Mouse (Mus musculus) embryonic facial prominence, embryonic 13.5 days (tissue): Measurements from ENCODE around the gene Fcnb. TPM values are rescaled to one million over a fixed set of nuclear protein-coding genes. Genes with fewer than 3 reads are reported as not detected.

Experiments
- ATAC-seq: fragments of 200-750 bp; cut with Nextera tagmentation; 2 replicates; pipeline ENCODE4 v1.8.0; 2017; ENCODE audit warnings: low read depth; ENCODE audit not compliant: insufficient number of reproducible peaks, insufficient read depth, low FRiP score, low TSS enrichment
- H3K27ac ChIP-seq: fragments of 300-500 bp; sonication (generic); 2 replicates; pipeline ENCODE4 v1.5.1; 2015; ENCODE audit warnings: moderate library complexity, mild to moderate bottlenecking, inconsistent platforms
- H3K27me3 ChIP-seq: fragments of 300-500 bp; sonication (generic); 2 replicates; pipeline ENCODE4 v1.6.1; 2015; ENCODE audit warnings: mild to moderate bottlenecking, inconsistent platforms
- H3K36me3 ChIP-seq: fragments of 300-500 bp; sonication (generic); 2 replicates; pipeline ENCODE4 v1.6.1; 2015; ENCODE audit warnings: mild to moderate bottlenecking, inconsistent platforms
- H3K4me1 ChIP-seq: fragments of 300-500 bp; sonication (generic); 2 replicates; pipeline ENCODE4 v1.6.1; 2015; ENCODE audit warnings: inconsistent platforms
- H3K4me2 ChIP-seq: fragments of 300-500 bp; sonication (generic); 2 replicates; pipeline ENCODE4 v1.6.1; 2015; ENCODE audit warnings: moderate library complexity, mild to moderate bottlenecking, inconsistent platforms
- H3K4me3 ChIP-seq: fragments of 300-500 bp; sonication (generic); 2 replicates; pipeline ENCODE4 v1.5.1; 2015; ENCODE audit warnings: mild to moderate bottlenecking, inconsistent platforms
- H3K9ac ChIP-seq: fragments of 300-500 bp; sonication (generic); 2 replicates; pipeline ENCODE4 v1.6.1; 2015; ENCODE audit warnings: mild to moderate bottlenecking, inconsistent platforms
- H3K9me3 ChIP-seq: fragments of 300-500 bp; sonication (generic); 2 replicates; pipeline ENCODE4 v1.6.1; 2016; ENCODE audit warnings: inconsistent platforms
- WGBS: fragments of 180-500 bp; shearing (Covaris S2); methylation state at CpG from one replicate; pipeline ENCODE4 v1.1.7; 2015; ENCODE audit warnings: mixed read lengths; 5-methylcytosine and 5-hydroxymethylcytosine counted together
- polyA plus RNA-seq: library from polyadenylated mRNA; unstranded; fragments of >200 nt; fragmentation: Nextera tagmentation; extraction: Ambion mirVana; gene quantifications from 2 replicates; pipeline ENCODE4 v1.2.1, GENCODE M21; 2015

Fcnb gene
- polyA plus RNA-seq: 0.85 TPM in 1 of 2 replicates, not detected in the other

- Histone ChIP-seq H3K9me3 (no peaks in the 10 kb centered on the region; the same call in 1 of the 2 replicates), H3K36me3 (no peaks in the 10 kb centered on the region), H3K4me2 (no peak within 1 kb of the TSS), H3K9ac (no peak within 1 kb of the TSS), H3K4me1 (peaks cover 8% of the 10 kb centered on the region; the same call in 1 of the 2 replicates), H3K27me3 (no peaks in the 10 kb centered on the region), H3K4me3 (no peak within 1 kb of the TSS), H3K27ac (no peak within 1 kb of the TSS)
- ATAC-seq: no peak
- 85% methylated on average over 3 of the region's 3 CpGs for WGBS
These were observed at the start of gene Fcnb for GRCm38 (mm10) chr2:28084768-28085167. Fcnb (minus strand) TSS chr2:28084885.

- no peaks in the 10 kb centered on the region for H3K27me3 ChIP-seq
- H3K9ac ChIP-seq: no peak overlapping the region
- H3K27ac ChIP-seq: no peak overlapping the region
- H3K4me1 ChIP-seq: peaks cover 9% of the 10 kb centered on the region
- no peak for ATAC-seq
- 81% methylated on average over 9 of the region's 9 CpGs for WGBS
- no peaks in the 10 kb centered on the region for H3K36me3 ChIP-seq
- no peak overlapping the region for H3K4me2 ChIP-seq
- H3K4me3 ChIP-seq: no peak overlapping the region
- H3K9me3 ChIP-seq: no peaks in the 10 kb centered on the region
These were observed 49.1 kb upstream of the Fcnb start for GRCm38 (mm10) chr2:28133833-28134232.

- Histone ChIP-seq H3K9ac (no peak overlapping the region), H3K27ac (no peak overlapping the region), H3K27me3 (no peaks in the 10 kb centered on the region), H3K4me2 (no peak overlapping the region), H3K4me1 (no peaks in the 10 kb centered on the region), H3K9me3 (no peaks in the 10 kb centered on the region), H3K36me3 (no peaks in the 10 kb centered on the region), H3K4me3 (no peak overlapping the region)
- ATAC-seq: no peak
- WGBS: 73% methylated on average over 4 of the region's 4 CpGs
These were observed 47.4 kb upstream of the Fcnb start for GRCm38 (mm10) chr2:28132117-28132516.

GRCm38 (mm10) chr2:28126763-28127438 is 42.2 kb upstream of the Fcnb start:
- 63% methylated on average over 12 of the region's 12 CpGs for WGBS
- no peaks in the 10 kb centered on the region for H3K9me3 ChIP-seq
- no peak overlapping the region for H3K4me3 ChIP-seq
- H3K27me3 ChIP-seq: no peaks in the 10 kb centered on the region
- peaks cover 3% of the 10 kb centered on the region; the same call in 1 of the 2 replicates for H3K4me1 ChIP-seq
- no peak overlapping the region for H3K9ac ChIP-seq
- no peak for ATAC-seq
- no peak overlapping the region for H3K4me2 ChIP-seq
- no peaks in the 10 kb centered on the region for H3K36me3 ChIP-seq
- H3K27ac ChIP-seq: no peak overlapping the region

DNA sequence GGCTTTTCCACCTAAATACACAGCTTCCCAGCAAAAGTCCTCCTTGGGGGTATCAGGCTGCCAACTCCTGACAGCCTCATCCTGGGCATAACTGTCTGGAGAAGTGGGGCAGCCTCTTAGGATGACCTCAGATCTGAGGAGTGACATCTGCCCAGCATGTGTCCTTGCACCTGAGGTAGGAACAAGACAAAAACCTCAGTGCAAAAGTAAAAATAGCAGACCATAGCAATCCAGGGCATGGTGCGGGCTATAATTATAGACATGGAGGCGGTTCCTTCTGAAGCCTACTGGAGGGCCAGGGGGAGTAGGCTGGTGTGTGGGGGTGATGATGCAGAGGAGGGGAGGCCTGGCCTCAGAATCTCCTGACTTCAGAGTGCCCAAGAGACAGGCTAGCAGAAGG is 39.2 kb upstream of the Fcnb start:
- Histone ChIP-seq H3K36me3 (no peaks in the 10 kb centered on the region), H3K4me1 (peaks cover 3% of the 10 kb centered on the region; the same call in 1 of the 2 replicates), H3K27me3 (no peaks in the 10 kb centered on the region), H3K27ac (no peak overlapping the region), H3K4me3 (no peak overlapping the region), H3K9ac (no peak overlapping the region), H3K9me3 (no peaks in the 10 kb centered on the region), H3K4me2 (no peak overlapping the region)
- ATAC-seq: no peak
- WGBS: 79% methylated on average over 2 of the region's 2 CpGs

DNA sequence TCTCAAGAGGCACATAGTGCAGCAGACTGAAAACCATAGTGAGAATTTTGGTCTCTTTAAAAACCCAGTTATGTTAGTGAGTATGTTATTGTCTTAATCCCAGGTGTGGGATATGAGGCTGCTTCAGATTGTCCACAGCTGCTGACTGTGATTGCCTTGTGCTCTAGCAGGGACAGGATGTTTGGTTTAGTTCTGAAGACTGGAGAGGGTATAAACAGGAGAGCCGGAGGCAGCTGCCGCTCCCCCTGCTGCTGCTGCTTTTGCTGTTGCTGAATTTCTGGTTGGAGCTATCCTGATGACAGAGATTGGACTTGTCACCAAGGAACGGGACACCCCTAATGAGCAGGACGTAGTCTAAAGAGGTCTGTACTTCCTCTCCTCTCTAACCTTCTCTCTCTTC is 36.6 kb upstream of the Fcnb start:
- no peak overlapping the region for H3K4me3 ChIP-seq
- no peak overlapping the region for H3K9ac ChIP-seq
- H3K27me3 ChIP-seq: no peaks in the 10 kb centered on the region
- H3K4me2 ChIP-seq: no peak overlapping the region
- no peak for ATAC-seq
- H3K36me3 ChIP-seq: no peaks in the 10 kb centered on the region
- 73% methylated on average over 4 of the region's 4 CpGs for WGBS
- no peaks in the 10 kb centered on the region for H3K9me3 ChIP-seq
- no peak overlapping the region for H3K27ac ChIP-seq
- H3K4me1 ChIP-seq: no peaks in the 10 kb centered on the region

DNA sequence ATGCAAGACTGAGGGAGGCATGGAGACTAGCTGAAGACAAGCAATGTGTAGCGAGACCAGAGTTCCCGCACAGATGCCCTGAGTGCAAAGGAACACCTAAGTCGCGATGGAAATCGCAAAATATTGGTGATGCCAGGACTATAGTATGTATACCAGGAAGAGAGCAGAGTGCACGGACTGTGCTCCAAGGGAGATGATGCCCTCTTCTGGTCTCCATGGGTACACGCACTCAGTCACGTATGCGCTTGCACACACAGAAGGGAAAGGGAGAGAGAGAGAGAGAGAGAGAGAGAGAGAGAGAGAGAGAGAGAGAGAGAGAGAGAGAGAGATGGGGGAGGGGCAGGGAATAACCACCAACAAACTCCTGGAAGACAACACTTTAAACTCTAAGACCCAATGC is 35.7 kb upstream of the Fcnb start:
- no peaks in the 10 kb centered on the region for H3K9me3 ChIP-seq
- WGBS: 89% methylated on average over 9 of the region's 9 CpGs
- no peaks in the 10 kb centered on the region for H3K36me3 ChIP-seq
- H3K4me1 ChIP-seq: no peaks in the 10 kb centered on the region
- no peak overlapping the region for H3K4me2 ChIP-seq
- no peak overlapping the region for H3K4me3 ChIP-seq
- ATAC-seq: no peak
- H3K27me3 ChIP-seq: no peaks in the 10 kb centered on the region
- no peak overlapping the region for H3K9ac ChIP-seq
- H3K27ac ChIP-seq: no peak overlapping the region

DNA sequence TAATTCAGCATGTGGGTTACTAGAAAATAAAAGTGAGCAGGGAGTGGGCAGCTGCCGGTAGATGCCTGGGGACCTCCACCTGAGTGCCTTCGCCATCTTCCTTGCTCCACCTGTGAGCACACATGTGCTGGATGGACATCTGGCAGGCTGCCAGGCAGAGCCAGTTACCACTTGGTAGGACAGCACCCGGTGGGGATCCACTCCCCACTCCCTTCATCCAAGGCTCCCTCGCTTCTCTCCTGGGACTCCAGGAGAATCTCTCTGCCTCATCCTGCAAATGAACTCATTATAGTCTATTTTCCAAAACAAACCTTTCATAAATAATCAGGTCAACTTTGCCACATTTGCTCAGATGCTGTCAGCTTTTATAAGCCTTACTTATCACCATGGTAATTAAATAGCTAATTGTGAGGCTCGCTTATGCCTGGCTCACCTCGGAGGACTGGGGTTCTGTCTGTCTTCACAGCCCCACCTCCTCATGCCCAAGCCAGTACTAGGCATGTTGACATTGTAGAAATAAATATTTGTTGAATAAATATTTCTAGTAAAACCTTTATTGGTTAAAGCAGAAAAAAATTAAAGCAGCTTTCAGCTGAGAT is 33.9 kb upstream of the Fcnb start:
- no peaks in the 10 kb centered on the region for H3K9me3 ChIP-seq
- no peak overlapping the region for H3K4me3 ChIP-seq
- no peak for ATAC-seq
- H3K4me1 ChIP-seq: 0 out of 2 replicates have a peak, but pooled peaks cover 8% of the 10 kb centered on the region
- no peak overlapping the region for H3K27ac ChIP-seq
- no peak overlapping the region for H3K4me2 ChIP-seq
- no peaks in the 10 kb centered on the region for H3K27me3 ChIP-seq
- H3K9ac ChIP-seq: no peak overlapping the region
- 59% methylated on average over 6 of the region's 6 CpGs for WGBS
- no peaks in the 10 kb centered on the region for H3K36me3 ChIP-seq

DNA sequence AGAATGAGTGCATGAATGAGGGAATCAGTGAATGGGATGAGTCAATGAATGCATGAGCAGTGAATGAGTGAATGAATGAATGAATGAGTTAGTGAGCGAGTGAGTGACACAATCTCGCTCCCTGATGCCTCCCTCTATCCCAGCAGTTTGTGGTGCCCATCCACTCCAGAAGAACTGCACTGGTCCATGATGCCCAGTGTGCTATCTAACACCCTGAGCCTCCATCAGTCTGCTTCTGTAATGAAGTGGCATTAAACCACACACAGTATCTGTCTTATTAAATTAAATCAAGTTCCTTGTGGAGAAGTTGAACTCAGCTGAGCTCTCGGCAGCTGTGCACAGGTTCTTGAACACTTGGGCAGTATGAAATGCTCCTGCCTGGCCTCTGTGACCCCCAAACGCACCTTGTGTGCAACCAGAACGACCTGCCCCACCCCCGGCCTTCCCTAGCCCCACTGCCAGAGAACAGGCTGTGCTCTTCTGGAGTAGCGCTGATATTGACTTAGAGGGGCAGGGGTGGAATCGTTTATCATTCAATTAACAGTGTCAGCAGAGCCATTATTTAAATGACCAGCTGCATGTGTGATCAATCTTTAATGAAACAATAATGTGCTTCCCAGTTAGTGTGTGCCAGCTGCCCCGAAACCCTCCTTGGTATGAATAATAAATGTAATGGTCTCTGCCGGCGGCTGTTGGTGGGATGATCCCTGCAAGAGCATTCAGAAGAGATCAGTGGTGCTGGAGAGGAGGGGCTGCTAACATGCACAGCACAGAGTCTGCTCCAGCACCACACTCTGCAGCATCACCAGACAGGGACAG is 33.0 kb upstream of the Fcnb start:
- Histone ChIP-seq H3K4me2 (no peak overlapping the region), H3K36me3 (no peaks in the 10 kb centered on the region), H3K27ac (no peak overlapping the region), H3K9me3 (no peaks in the 10 kb centered on the region), H3K9ac (no peak overlapping the region), H3K27me3 (no peaks in the 10 kb centered on the region), H3K4me3 (no peak overlapping the region), H3K4me1 (0 out of 2 replicates have a peak, but pooled peaks cover 11% of the 10 kb centered on the region)
- no peak for ATAC-seq
- 53% methylated on average over 11 of the region's 11 CpGs for WGBS

DNA sequence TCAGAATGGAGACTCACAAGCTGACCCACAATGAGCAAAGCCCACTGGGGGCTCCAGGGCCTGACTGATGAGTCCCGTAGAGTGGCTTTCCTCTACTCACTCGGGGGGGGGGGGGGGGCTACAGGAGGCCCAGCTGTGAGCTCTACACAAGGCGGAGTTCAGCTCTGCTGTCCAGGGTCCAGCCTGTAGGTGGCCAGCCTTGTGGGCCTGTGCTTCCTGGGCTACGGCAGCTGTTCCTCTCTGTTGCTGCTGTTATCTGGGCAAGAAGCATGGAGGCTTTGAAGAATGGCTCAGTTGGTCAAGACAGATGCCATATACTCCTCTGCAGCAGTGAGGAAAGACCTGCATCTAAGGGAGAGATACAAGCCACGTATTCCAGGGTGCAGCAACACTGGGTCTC is 24.1 kb upstream of the Fcnb start:
- H3K4me1 ChIP-seq: 0 out of 2 replicates have a peak, but pooled peaks cover 2% of the 10 kb centered on the region
- no peaks in the 10 kb centered on the region for H3K27me3 ChIP-seq
- 57% methylated on average over 5 of the region's 5 CpGs for WGBS
- H3K36me3 ChIP-seq: no peaks in the 10 kb centered on the region
- H3K9me3 ChIP-seq: no peaks in the 10 kb centered on the region
- no peak for ATAC-seq
- no peak overlapping the region for H3K4me2 ChIP-seq
- no peak overlapping the region for H3K27ac ChIP-seq
- no peak overlapping the region for H3K4me3 ChIP-seq
- H3K9ac ChIP-seq: no peak overlapping the region

GRCm38 (mm10) chr2:28106002-28106401 is 21.3 kb upstream of the Fcnb start:
- Histone ChIP-seq H3K4me2 (no peak overlapping the region), H3K4me1 (no peaks in the 10 kb centered on the region), H3K27me3 (no peaks in the 10 kb centered on the region), H3K4me3 (no peak overlapping the region), H3K36me3 (no peaks in the 10 kb centered on the region), H3K9me3 (no peaks in the 10 kb centered on the region), H3K9ac (no peak overlapping the region), H3K27ac (no peak overlapping the region)
- 72% methylated on average over 2 of the region's 2 CpGs for WGBS
- ATAC-seq: no peak
